Mouse (Mus musculus) neural tube, embryonic 12.5 days (tissue): ENCODE measurements around the gene Gne. TPM values are rescaled to one million over a fixed set of nuclear protein-coding genes. Genes with fewer than 3 reads are reported as not detected.

Source experiments
- ATAC-seq: fragments of 200-750 bp; cut with Nextera tagmentation; 2 replicates; pipeline ENCODE4 v1.8.0; 2017; ENCODE audit warnings: low read depth, mild to moderate bottlenecking, moderate TSS enrichment, moderate library complexity; ENCODE audit not compliant: low FRiP score
- H3K27ac ChIP-seq: fragments of 300-500 bp; sonication (generic); 2 replicates; pipeline ENCODE4 v1.5.1; 2016
- H3K27me3 ChIP-seq: fragments of 300-500 bp; sonication (generic); replicated peaks from 2 replicates; pipeline ENCODE4 v1.6.1; 2016; ENCODE audit warnings: mild to moderate bottlenecking
- H3K36me3 ChIP-seq: fragments of 300-500 bp; sonication (generic); 2 replicates; pipeline ENCODE4 v1.6.1; 2016; ENCODE audit warnings: mild to moderate bottlenecking
- H3K4me1 ChIP-seq: fragments of 300-500 bp; sonication (generic); 2 replicates; pipeline ENCODE4 v1.6.1; 2016
- H3K4me2 ChIP-seq: fragments of 300-500 bp; sonication (generic); replicated peaks from 2 replicates; pipeline ENCODE4 v1.6.1; 2016; ENCODE audit warnings: mild to moderate bottlenecking
- H3K4me3 ChIP-seq: fragments of 300-500 bp; sonication (generic); 2 replicates; pipeline ENCODE4 v1.5.1; 2016
- H3K9ac ChIP-seq: fragments of 300-500 bp; sonication (generic); 2 replicates; pipeline ENCODE4 v1.6.1; 2016; ENCODE audit warnings: mild to moderate bottlenecking
- H3K9me3 ChIP-seq: fragments of 300-500 bp; sonication (generic); 2 replicates; pipeline ENCODE4 v1.6.1; 2016; ENCODE audit warnings: mild to moderate bottlenecking
- WGBS: fragments of 180-500 bp; shearing (Covaris S2); methylation state at CpG from one replicate; pipeline ENCODE4 v1.1.7; 2016; 5-methylcytosine and 5-hydroxymethylcytosine counted together
- polyA plus RNA-seq: library from polyadenylated mRNA; unstranded; fragments of >200 nt; fragmentation: Nextera tagmentation; extraction: Ambion mirVana; gene quantifications from 2 replicates; pipeline ENCODE4 v1.2.1, GENCODE M21; 2016

Gene Gne
- polyA plus RNA-seq, 1 experiment from 2014 or later, result 27.4 TPM

GRCm38 (mm10) chr4:44040802-44041201 lies 43.2 kb downstream of the Gne start:
- H3K4me1 ChIP-seq, result no peaks in the 10 kb centered on the region
- H3K4me3 ChIP-seq, result no peak overlapping the region
- no peaks in the 10 kb centered on the region for H3K27me3 ChIP-seq
- no peaks in the 10 kb centered on the region for H3K9me3 ChIP-seq
- no peak overlapping the region for H3K4me2 ChIP-seq
- peaks cover 66% of the 10 kb centered on the region for H3K36me3 ChIP-seq
- H3K27ac ChIP-seq, result no peak overlapping the region
- WGBS, result 96% methylated on average over 4 of the region's 4 CpGs
- H3K9ac ChIP-seq, result no peak overlapping the region
- no peak for ATAC-seq

- H3K27ac ChIP-seq, result no peak overlapping the region
- peaks cover 74% of the 10 kb centered on the region for H3K36me3 ChIP-seq
- no peak overlapping the region for H3K4me3 ChIP-seq
- H3K9ac ChIP-seq, result no peak overlapping the region
- no peaks in the 10 kb centered on the region for H3K4me1 ChIP-seq
- no peak for ATAC-seq
- 77% methylated on average over 5 of the region's 5 CpGs for WGBS
- H3K27me3 ChIP-seq, result no peaks in the 10 kb centered on the region
- H3K4me2 ChIP-seq, result no peak overlapping the region
- no peaks in the 10 kb centered on the region for H3K9me3 ChIP-seq
Observed at GRCm38 (mm10) chr4:44036455-44036854, 47.5 kb downstream of the Gne start.

GRCm38 (mm10) chr4:44031521-44031920 lies 52.5 kb downstream of the Gne start:
- Histone ChIP-seq H3K36me3 (peaks cover 82% of the 10 kb centered on the region), H3K27me3 (no peaks in the 10 kb centered on the region), H3K4me2 (no peak overlapping the region), H3K4me3 (no peak overlapping the region), H3K27ac (no peak overlapping the region), H3K9ac (no peak overlapping the region), H3K9me3 (no peaks in the 10 kb centered on the region), H3K4me1 (no peaks in the 10 kb centered on the region)
- WGBS, result 92% methylated on average over 5 of the region's 5 CpGs
- ATAC-seq, result no peak

GRCm38 (mm10) chr4:44029661-44030066 lies 54.3 kb downstream of the Gne start:
- H3K36me3 ChIP-seq, result peaks cover 89% of the 10 kb centered on the region
- H3K27ac ChIP-seq, result no peak overlapping the region
- no peaks in the 10 kb centered on the region for H3K9me3 ChIP-seq
- no peak overlapping the region for H3K9ac ChIP-seq
- H3K27me3 ChIP-seq, result no peaks in the 10 kb centered on the region
- 94% methylated on average over 15 of the region's 15 CpGs for WGBS
- no peak overlapping the region for H3K4me3 ChIP-seq
- no peaks in the 10 kb centered on the region for H3K4me1 ChIP-seq
- H3K4me2 ChIP-seq, result no peak overlapping the region
- no peak for ATAC-seq

- no peaks in the 10 kb centered on the region for H3K27me3 ChIP-seq
- H3K9me3 ChIP-seq, result no peaks in the 10 kb centered on the region
- H3K27ac ChIP-seq, result no peak overlapping the region
- H3K9ac ChIP-seq, result no peak overlapping the region
- H3K4me3 ChIP-seq, result no peak overlapping the region
- ATAC-seq, result no peak
- WGBS, result 80% methylated on average over 16 of the region's 16 CpGs
- no peak overlapping the region for H3K4me2 ChIP-seq
- peaks cover 97% of the 10 kb centered on the region for H3K36me3 ChIP-seq
- no peaks in the 10 kb centered on the region for H3K4me1 ChIP-seq
Observed at GRCm38 (mm10) chr4:44028303-44029135, 55.5 kb downstream of the Gne start.

- H3K36me3 ChIP-seq, result peaks cover 95% of the 10 kb centered on the region
- no peak overlapping the region for H3K4me3 ChIP-seq
- 91% methylated on average over 6 of the region's 6 CpGs for WGBS
- H3K4me1 ChIP-seq, result no peaks in the 10 kb centered on the region
- no peaks in the 10 kb centered on the region for H3K27me3 ChIP-seq
- no peak for ATAC-seq
- H3K4me2 ChIP-seq, result no peak overlapping the region
- H3K9ac ChIP-seq, result no peak overlapping the region
- no peaks in the 10 kb centered on the region for H3K9me3 ChIP-seq
- H3K27ac ChIP-seq, result no peak overlapping the region
Observed at GRCm38 (mm10) chr4:44025570-44025969, 58.4 kb downstream of the Gne start.

GRCm38 (mm10) chr4:44024241-44024640 lies 59.7 kb downstream of the Gne start:
- ATAC-seq, result no peak
- Histone ChIP-seq H3K9ac (no peak overlapping the region), H3K4me2 (no peak overlapping the region), H3K27me3 (no peaks in the 10 kb centered on the region), H3K4me3 (no peak overlapping the region), H3K36me3 (peaks cover 95% of the 10 kb centered on the region), H3K9me3 (no peaks in the 10 kb centered on the region), H3K4me1 (no peaks in the 10 kb centered on the region), H3K27ac (no peak overlapping the region)
- 97% methylated on average over 6 of the region's 6 CpGs for WGBS

GRCm38 (mm10) chr4:44023681-44024080 lies 60.3 kb downstream of the Gne start:
- no peaks in the 10 kb centered on the region for H3K4me1 ChIP-seq
- WGBS, result 95% methylated on average over 9 of the region's 9 CpGs
- peaks cover 95% of the 10 kb centered on the region for H3K36me3 ChIP-seq

GRCm38 (mm10) chr4:44022766-44023165 lies 61.2 kb downstream of the Gne start:
- ATAC-seq, result no peak
- H3K9me3 ChIP-seq, result no peaks in the 10 kb centered on the region
- WGBS, result 95% methylated on average over 11 of the region's 11 CpGs

More at GRCm38 (mm10) chr4:44023681-44024080, 60.3 kb downstream of the Gne start:
- Histone ChIP-seq H3K4me3 (no peak overlapping the region), H3K9ac (no peak overlapping the region), H3K27me3 (no peaks in the 10 kb centered on the region), H3K4me2 (no peak overlapping the region), H3K9me3 (no peaks in the 10 kb centered on the region), H3K27ac (no peak overlapping the region)
- ATAC-seq, result no peak

GRCm38 (mm10) chr4:44022323-44022722 lies 61.7 kb downstream of the Gne start:
- 86% methylated on average over 4 of the region's 4 CpGs for WGBS
- H3K27me3 ChIP-seq, result no peaks in the 10 kb centered on the region
- H3K9ac ChIP-seq, result no peak overlapping the region
- H3K4me1 ChIP-seq, result no peaks in the 10 kb centered on the region
- no peak overlapping the region for H3K4me3 ChIP-seq
- H3K9me3 ChIP-seq, result no peaks in the 10 kb centered on the region
- no peak overlapping the region for H3K4me2 ChIP-seq
- no peak for ATAC-seq
- H3K27ac ChIP-seq, result no peak overlapping the region
- H3K36me3 ChIP-seq, result peaks cover 84% of the 10 kb centered on the region

More at GRCm38 (mm10) chr4:44022766-44023165, 61.2 kb downstream of the Gne start:
- H3K36me3 ChIP-seq, result peaks cover 89% of the 10 kb centered on the region
- H3K4me3 ChIP-seq, result no peak overlapping the region
- H3K4me2 ChIP-seq, result no peak overlapping the region
- H3K27me3 ChIP-seq, result no peaks in the 10 kb centered on the region
- H3K27ac ChIP-seq, result no peak overlapping the region
- no peak overlapping the region for H3K9ac ChIP-seq
- no peaks in the 10 kb centered on the region for H3K4me1 ChIP-seq

- H3K4me2 ChIP-seq, result no peak overlapping the region
- peaks cover 17% of the 10 kb centered on the region for H3K4me1 ChIP-seq
- no peaks in the 10 kb centered on the region for H3K27me3 ChIP-seq
- no peak for ATAC-seq
- H3K4me3 ChIP-seq, result no peak overlapping the region
- H3K9ac ChIP-seq, result no peak overlapping the region
- WGBS, result 96% methylated on average over 12 of the region's 12 CpGs
- H3K27ac ChIP-seq, result no peak overlapping the region
- H3K36me3 ChIP-seq, result peaks cover 34% of the 10 kb centered on the region
- no peaks in the 10 kb centered on the region for H3K9me3 ChIP-seq
Observed at GRCm38 (mm10) chr4:44016791-44017190, 67.2 kb downstream of the Gne start.

- 95% methylated on average over 4 of the region's 4 CpGs for WGBS
- Histone ChIP-seq H3K9ac (no peak overlapping the region), H3K27me3 (no peaks in the 10 kb centered on the region), H3K27ac (no peak overlapping the region), H3K36me3 (peaks cover 26% of the 10 kb centered on the region), H3K4me3 (no peak overlapping the region), H3K4me2 (no peak overlapping the region), H3K9me3 (no peaks in the 10 kb centered on the region), H3K4me1 (peaks cover 18% of the 10 kb centered on the region)
- ATAC-seq, result no peak
Observed at GRCm38 (mm10) chr4:44016071-44016470, 67.9 kb downstream of the Gne start.
